ENCODE assay signal across 21 mouse cellular contexts in genomic region chr1:40131631-40132030, GRCm38 (mm10). TPM values are rescaled to one million over a fixed set of nuclear protein-coding genes. Genes with fewer than 3 reads are reported as not detected.
A peak's percentile ranks its signal among the peaks of the same experiment; 100 is the strongest.
DNase-seq lines count a peak whose midpoint lies in the region; ATAC-seq and TF ChIP-seq lines count a peak whose summit lies in the region.
"Had no signal": no experiment of that assay in that cellular context is flagged by ENCODE, and none has a peak within 500 bp of the region (broad histone marks: within the 10 kb centered on the region; RNA-seq: fewer than 3 reads in every experiment).

No protein-coding gene starts in this region.

- H3K27ac ChIP-seq in hindbrain, embryonic 13.5 days, result no peak overlapping the region
- H3K27ac ChIP-seq: embryonic facial prominence, embryonic 13.5 days; forebrain, embryonic 13.5 days; heart, embryonic 13.5 days had no signal

- no peaks in the 10 kb centered on the region for H3K4me1 ChIP-seq in hindbrain, embryonic 13.5 days (replicated peaks)
- H3K4me1 ChIP-seq: embryonic facial prominence, embryonic 13.5 days; forebrain, embryonic 13.5 days had no signal

- no peak for ATAC-seq in hindbrain, embryonic 13.5 days (ENCODE audit: low FRiP score)
- ATAC-seq: activated CD4-positive, CD25-positive, alpha-beta regulatory T cell, adult 4 months; forebrain, embryonic 13.5 days; forebrain, postnatal 0 days; hindbrain, embryonic 16.5 days; inflammation-experienced regulatory T-cells, adult 6 months; Patski had no signal

- DNase-seq in cerebellum, adult 11-12 months, result peak; percentile 17
- no peak for DNase-seq in cerebellum, postnatal 36 days
- peak; percentile 43 for DNase-seq in lung, postnatal 10 days
- DNase-seq in lung, adult 18-20 months, result no peak
- peak; percentile 3 for DNase-seq in brain, embryonic 14.5 days (ENCODE audit: low read depth)
- DNase-seq in cerebellum, adult 9-11 months, result peak; percentile 17
- DNase-seq in right cerebral cortex, adult 18-20 months, result no peak
- DNase-seq: adrenal gland, postnatal 25 days; forebrain, postnatal 0 days; gastrocnemius, postnatal 14 days; heart, postnatal 36 days; kidney, adult 11 months had no signal

- H3K9ac ChIP-seq in hindbrain, embryonic 13.5 days, result no peak overlapping the region
- H3K9ac ChIP-seq: embryonic facial prominence, embryonic 13.5 days; forebrain, embryonic 13.5 days; forebrain, postnatal 0 days; heart, embryonic 13.5 days had no signal

- no peak for TF ChIP-seq CTCF in brain, embryonic 14.5 days (IDR thresholded peaks at IDR 0.05; ENCODE audit: borderline replicate concordance, extremely low read depth, insufficient read depth, insufficient read length)

- 48% methylated on average over 1 of the region's 1 CpGs for WGBS in hindbrain, embryonic 13.5 days

- no peak for TF ChIP-seq POLR2A in brain, embryonic 14.5 days (IDR thresholded peaks at IDR 0.05; ENCODE audit: borderline replicate concordance, extremely low read depth, insufficient read depth, insufficient read length, poor library complexity, severe bottlenecking)

- no peak overlapping the region for H3K4me3 ChIP-seq in hindbrain, embryonic 13.5 days
- H3K4me3 ChIP-seq: embryonic facial prominence, embryonic 13.5 days; forebrain, embryonic 13.5 days; heart, embryonic 13.5 days had no signal

- no peaks in the 10 kb centered on the region for H3K9me3 ChIP-seq in hindbrain, embryonic 13.5 days
- H3K9me3 ChIP-seq: embryonic facial prominence, embryonic 13.5 days; forebrain, embryonic 13.5 days; heart, embryonic 13.5 days had no signal

- no peak overlapping the region for H3K4me2 ChIP-seq in hindbrain, embryonic 13.5 days
- H3K4me2 ChIP-seq: embryonic facial prominence, embryonic 13.5 days; forebrain, embryonic 13.5 days; heart, embryonic 13.5 days had no signal

- H3K27me3 ChIP-seq in hindbrain, embryonic 13.5 days, result no peaks in the 10 kb centered on the region
- H3K27me3 ChIP-seq: embryonic facial prominence, embryonic 13.5 days; forebrain, embryonic 13.5 days; heart, embryonic 13.5 days; Patski had no signal

- H3K36me3 ChIP-seq in hindbrain, embryonic 13.5 days, result no peaks in the 10 kb centered on the region
- H3K36me3 ChIP-seq: embryonic facial prominence, embryonic 13.5 days; heart, embryonic 13.5 days had no signal

RNA-seq across cellular contexts. Expression of gene Il1r2, which starts 57.8 kb away (rescaled TPM):
- 0.21 and 0.25 TPM in 2 replicates for polyA plus RNA-seq in brain, embryonic 14.5 days (2012; rRNA removed)
- polyA plus RNA-seq in hindbrain, embryonic 13.5 days (2015; fragmentation: Nextera tagmentation; extraction: Ambion mirVana), result 0.36 and 0.40 TPM in 2 replicates
- polyA plus RNA-seq: hindbrain, embryonic 11.5 days had no signal

Comparison
In these comparisons a context has a peak if more than half of its experiments do, and no peak if none do; other contexts are left out.
1. DNase-seq: peak in cerebellum, adult 11-12 months (single experiment), lung, postnatal 10 days (single experiment), brain, embryonic 14.5 days (single experiment) and cerebellum, adult 9-11 months (single experiment); none in cerebellum, postnatal 36 days (0 of 2), lung, adult 18-20 months (0 of 2) and right cerebral cortex, adult 18-20 months (single experiment).